Mouse (Mus musculus) lung, adult 2 months (tissue): Measurements from ENCODE around the gene Luzp2. TPM values are rescaled to one million over a fixed set of nuclear protein-coding genes. Genes with fewer than 3 reads are reported as not detected.

Experiments
- DNase-seq: peaks from one replicate; pipeline ENCODE4 v3.0.0; 2022
- H3K4me1 ChIP-seq: fragments of 200-500 bp; 2 replicates; pipeline ENCODE4 v1.6.1; 2011; ENCODE audit warnings: low read length; ENCODE audit not compliant: control insufficient read depth, insufficient read depth
- H3K4me3 ChIP-seq: fragments of 200-500 bp; replicated peaks from 2 replicates; pipeline ENCODE3; 2011; ENCODE audit warnings: low read depth, mild to moderate bottlenecking, control low read depth, low read length; ENCODE audit errors: extremely low read depth
- CTCF ChIP-seq: fragments of 200-500 bp; IDR thresholded peaks from 2 replicates; pipeline ENCODE4 v1.5.1; 2011; ENCODE audit warnings: mild to moderate bottlenecking, low read length, control low read depth; ENCODE audit not compliant: insufficient read depth
- POLR2A ChIP-seq: fragments of 200-500 bp; IDR thresholded peaks from 2 replicates; pipeline ENCODE4 v1.6.1; 2011; ENCODE audit warnings: low read depth, mild to moderate bottlenecking, control low read depth, low read length, borderline replicate concordance; ENCODE audit errors: extremely low read depth
- WGBS: fragments of 180-500 bp; shearing (Covaris S2); methylation state at CpG from one replicate; pipeline ENCODE4 v1.1.7; 2018; 5-methylcytosine and 5-hydroxymethylcytosine counted together
- polyA plus RNA-seq: library from polyadenylated mRNA; depleted of rRNA; stranded (reverse); fragments of >200 nt; gene quantifications from 2 replicates; pipeline ENCODE4 v1.2.3, GENCODE M21; 2012

Luzp2 gene
- polyA plus RNA-seq, 1 experiment = 0.06 TPM

DNA sequence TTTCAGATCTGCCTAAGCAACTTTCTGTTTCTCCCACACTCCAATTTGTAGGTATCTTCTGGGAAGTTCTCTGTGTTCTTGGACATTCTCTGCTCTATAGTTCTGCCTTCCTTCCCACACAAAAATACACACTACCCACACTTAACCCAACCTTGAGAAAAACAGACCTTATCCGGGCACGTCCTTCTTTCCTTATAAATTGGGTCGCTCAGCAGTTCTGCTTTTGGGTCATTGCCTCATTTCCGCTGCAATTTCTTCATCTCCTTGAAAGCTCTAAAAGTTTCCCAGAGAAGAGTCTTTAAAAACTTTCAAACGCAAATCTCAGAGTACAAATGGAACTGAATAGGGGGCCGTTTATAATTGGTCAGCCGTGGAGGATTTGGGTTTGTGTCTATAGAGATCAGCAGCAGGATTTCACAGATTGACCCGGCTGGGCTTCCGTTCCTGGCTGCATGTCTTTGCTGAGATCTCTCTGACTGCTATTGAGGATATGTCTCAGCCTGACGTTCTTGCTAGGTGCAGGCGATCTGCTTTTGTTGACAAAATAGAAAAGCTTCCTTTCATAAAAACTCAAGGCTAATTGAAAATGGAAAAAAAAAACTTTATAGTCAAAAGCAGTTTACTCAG is 26.0 kb downstream of the Luzp2 start:
- Histone ChIP-seq H3K4me1 (no peaks in the 10 kb centered on the region), H3K4me3 (no peak overlapping the region)
- no peak for DNase-seq
- WGBS = 82% methylated on average over 11 of the region's 11 CpGs
- no peak for TF ChIP-seq POLR2A

DNA sequence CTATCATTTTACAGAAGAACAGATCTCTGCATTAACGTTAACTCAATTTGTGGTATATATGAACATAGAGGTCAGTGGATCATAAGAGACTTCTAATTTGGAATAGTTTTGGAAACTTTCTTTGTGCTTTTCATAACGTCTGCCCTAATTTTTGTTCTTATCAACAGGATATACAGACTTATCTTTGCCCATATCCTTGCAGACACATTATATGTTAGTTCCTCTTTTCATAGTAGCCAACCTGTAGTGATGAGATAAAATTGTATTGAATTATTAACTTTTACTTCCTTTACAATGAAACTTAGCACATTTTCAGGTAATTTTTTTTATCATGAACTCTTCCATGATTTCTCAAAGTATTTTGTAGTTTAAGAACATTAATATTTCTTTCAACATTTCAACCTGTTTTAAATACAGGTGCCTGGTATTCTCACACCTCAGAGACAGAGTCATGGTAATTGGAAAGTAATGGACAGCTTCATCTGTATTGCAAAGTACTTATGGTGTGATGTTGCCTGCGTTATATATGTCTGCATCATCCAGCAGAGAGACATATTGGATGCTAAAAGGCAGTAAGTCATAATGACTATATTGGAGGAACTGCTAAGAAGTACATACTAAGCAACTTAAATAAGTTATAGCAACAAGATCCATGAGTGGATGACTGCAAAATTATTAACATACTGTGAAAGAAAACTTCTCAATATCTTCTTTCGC is 43.8 kb downstream of the Luzp2 start:
- no peak for DNase-seq
- 61% methylated on average over 4 of the region's 4 CpGs for WGBS
- Histone ChIP-seq H3K4me1 (no peaks in the 10 kb centered on the region), H3K4me3 (no peak overlapping the region)
- TF ChIP-seq CTCF (no peak), POLR2A (no peak)

DNA sequence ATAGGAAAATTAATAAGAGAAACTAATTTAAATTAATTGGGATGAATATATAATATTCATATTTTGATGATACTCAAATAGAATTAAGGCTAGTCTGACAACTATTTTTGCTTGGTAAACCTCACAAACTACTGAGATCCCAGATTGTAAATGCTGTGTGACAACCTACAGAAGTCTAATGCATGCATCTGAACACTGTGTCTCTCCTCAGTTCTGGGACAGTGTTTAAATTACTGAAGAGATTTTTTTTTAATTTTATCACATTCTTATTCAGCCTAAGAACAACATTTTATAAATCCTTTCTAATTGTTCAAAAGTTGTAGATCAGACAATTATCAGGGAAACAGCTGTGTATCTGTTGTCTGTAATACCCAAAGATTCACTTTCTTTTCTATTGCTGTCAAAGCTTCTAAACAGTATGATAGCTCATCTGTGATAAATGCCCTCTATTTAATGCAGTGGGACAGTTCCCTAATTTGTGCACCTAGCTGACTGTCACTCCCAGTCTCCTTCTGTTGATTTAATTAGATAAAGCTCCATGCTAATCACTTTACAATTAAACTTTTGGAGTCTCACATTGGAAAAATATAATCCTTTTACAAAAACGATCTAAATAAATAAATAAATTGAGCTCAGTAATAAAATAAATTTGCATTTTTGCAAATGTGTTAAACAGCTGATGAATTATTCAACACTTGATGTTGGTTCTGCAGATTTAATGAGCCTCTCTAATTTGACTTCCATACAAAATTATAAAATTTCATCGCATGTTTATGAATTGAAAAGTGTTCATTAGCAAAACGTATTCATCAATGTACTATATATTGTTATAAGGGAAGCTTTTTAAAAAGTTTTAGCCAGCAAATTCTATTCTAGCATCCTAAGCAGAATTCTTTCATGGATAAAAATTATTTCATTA is 58.7 kb downstream of the Luzp2 start:
- no peak overlapping the region for H3K4me3 ChIP-seq
- no peak for TF ChIP-seq CTCF
- TF ChIP-seq POLR2A = no peak
- DNase-seq = no peak
- H3K4me1 ChIP-seq = no peaks in the 10 kb centered on the region
- 78% methylated on average over 3 of the region's 3 CpGs for WGBS

DNA sequence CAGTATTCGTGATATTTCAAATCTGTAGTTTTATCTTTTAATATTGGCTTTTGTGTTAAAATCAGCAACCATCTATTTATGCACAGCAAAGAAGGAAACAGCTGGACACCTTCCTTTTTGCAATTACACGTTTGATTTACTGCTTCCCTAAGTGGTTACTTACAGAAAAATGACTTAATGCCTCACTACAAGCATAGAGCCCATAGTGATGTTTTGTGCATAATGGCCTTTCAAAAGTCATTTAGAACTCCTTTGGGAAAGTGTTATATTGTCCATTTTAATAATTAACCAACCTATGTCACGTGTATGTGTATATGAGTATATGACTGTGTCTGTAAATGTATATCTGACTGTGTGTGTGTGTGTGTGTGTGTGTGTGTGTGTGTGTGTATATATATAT is 63.3 kb downstream of the Luzp2 start:
- WGBS = 49% methylated on average over 3 of the region's 3 CpGs
- no peak for DNase-seq
- Histone ChIP-seq H3K4me3 (no peak overlapping the region), H3K4me1 (no peaks in the 10 kb centered on the region)
- no peak for TF ChIP-seq POLR2A
- TF ChIP-seq CTCF = no peak

DNA sequence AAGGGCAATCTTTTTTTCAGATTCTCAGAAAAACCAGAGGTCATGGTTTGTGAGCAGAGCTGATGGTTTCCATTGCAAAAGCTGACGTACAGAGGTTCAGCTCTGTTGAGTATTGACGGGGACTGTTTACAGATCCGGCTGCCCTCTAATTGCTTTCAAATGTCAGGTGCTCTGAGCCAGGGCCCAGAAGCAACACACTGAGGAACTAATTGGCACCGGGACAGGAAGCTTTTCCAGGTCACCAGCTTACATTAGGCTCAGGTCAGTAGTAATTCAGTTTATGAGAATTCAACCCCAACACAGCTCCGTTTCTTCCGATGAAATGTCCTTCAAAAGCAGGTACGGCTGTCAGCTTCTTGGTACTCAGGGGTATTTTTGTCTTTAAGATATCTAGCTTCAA is 74.7 kb downstream of the Luzp2 start:
- 78% methylated on average over 7 of the region's 7 CpGs for WGBS
- no peak overlapping the region for H3K4me3 ChIP-seq
- TF ChIP-seq CTCF = no peak
- TF ChIP-seq POLR2A = no peak

DNA sequence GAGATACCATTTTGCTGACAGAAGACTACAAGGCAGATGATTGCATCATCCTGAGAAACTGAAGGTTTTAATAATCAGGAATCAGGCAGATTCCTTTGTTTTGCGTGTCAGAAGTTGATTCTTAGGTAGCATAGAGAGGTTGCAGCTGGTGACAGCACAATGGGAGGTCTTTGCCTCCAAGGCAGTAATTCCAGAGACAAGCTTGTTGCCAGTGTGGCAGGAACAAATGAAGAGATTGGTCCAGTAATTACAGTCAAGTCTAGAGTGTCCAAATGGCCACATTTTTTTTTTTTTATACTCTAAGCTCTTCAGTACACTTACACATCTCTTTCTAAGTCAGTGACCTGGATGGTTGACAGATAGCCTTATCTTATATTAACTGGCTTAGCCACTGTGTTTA is 78.7 kb downstream of the Luzp2 start:
- DNase-seq = no peak
- Histone ChIP-seq H3K4me1 (no peaks in the 10 kb centered on the region), H3K4me3 (no peak overlapping the region)
- WGBS = 26% methylated on average over 1 of the region's 1 CpGs
- TF ChIP-seq POLR2A (no peak), CTCF (no peak)

More for the DNA sequence above, 74.7 kb downstream of the Luzp2 start:
- no peaks in the 10 kb centered on the region for H3K4me1 ChIP-seq
- no peak for DNase-seq

DNA sequence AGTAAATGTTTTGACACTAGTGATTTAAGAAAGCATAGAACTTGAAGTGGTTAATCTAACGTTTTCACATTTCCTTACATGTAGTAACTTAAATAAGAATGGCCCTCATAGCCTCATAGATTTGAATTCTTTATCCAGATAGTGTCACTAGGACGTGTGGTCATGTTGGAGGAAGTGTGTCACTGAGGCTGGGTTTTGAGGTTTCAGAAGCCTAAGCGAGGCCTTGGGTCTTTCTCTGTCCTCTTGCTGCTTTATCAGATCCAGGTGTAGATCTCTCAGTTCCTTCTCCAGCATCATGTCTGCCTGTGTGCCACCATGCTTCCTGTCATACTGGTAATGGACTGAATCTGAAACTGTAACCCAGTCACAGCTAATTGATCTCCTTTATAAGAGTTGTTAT is 86.7 kb downstream of the Luzp2 start:
- WGBS = 52% methylated on average over 3 of the region's 3 CpGs
- TF ChIP-seq POLR2A (no peak), CTCF (no peak)
- no peak overlapping the region for H3K4me3 ChIP-seq
- no peak for DNase-seq
- H3K4me1 ChIP-seq = no peaks in the 10 kb centered on the region

DNA sequence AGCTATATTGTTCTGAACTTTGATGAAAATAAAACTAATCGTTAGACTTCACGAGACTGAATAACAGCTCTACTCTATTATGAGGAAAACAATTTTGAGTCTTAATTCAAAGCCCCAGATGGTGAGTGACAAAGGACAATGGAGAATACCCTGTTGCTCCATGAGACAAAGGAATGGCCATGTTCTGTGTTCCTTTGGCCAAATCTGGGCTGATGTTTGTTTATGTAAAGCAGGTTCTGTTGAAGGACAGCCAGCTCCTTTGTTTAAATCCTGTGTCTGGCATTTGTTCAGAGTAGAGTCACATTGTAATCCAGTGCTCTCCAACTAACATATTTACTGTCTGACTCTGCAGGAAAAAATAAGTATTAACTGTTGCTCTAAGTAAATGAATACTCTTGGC is 121.5 kb downstream of the Luzp2 start:
- no peak overlapping the region for H3K4me3 ChIP-seq
- WGBS = 83% methylated on average over 2 of the region's 2 CpGs
- no peak for DNase-seq
- H3K4me1 ChIP-seq = no peaks in the 10 kb centered on the region
- TF ChIP-seq CTCF (no peak), POLR2A (no peak)

DNA sequence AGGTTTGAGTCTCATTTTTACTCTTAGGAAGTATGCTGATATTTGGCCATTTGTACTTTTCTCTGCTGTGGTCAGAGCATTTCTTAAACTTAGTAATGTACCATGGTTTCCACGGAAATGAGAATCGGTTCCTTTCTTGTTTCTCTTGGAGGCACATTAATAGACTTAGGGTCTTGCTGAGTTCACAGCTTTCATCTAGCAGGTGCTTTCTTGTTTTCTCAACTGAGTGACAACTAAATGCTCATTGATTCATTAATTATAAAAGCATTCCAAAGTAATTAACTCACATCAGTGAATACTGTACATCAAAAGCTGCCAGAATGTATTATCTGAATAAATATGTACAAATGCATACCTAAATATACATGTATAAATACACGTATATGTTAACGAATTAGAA is 127.4 kb downstream of the Luzp2 start:
- WGBS = 80% methylated on average over 4 of the region's 4 CpGs
- no peak for DNase-seq
- TF ChIP-seq POLR2A (no peak), CTCF (no peak)
- Histone ChIP-seq H3K4me1 (no peaks in the 10 kb centered on the region), H3K4me3 (no peak overlapping the region)

DNA sequence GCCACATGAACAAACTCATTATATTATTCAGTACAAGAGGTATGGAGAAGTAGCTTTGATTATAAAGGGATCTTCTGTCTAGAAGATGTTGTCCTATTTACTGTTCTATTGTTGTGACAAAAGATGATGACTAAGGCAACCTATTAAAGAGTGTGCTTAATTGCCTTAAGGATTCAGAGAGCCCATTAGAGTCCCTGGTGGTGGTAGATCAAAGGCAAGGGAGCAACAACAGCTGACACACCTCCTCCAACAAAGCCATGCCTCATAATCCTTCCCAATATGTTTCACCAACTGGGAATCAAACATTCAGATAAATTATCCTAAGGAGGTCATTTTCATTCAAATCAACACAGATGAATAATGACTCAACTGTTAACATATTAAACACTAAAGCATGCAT is 142.1 kb downstream of the Luzp2 start:
- Histone ChIP-seq H3K4me3 (no peak overlapping the region), H3K4me1 (no peaks in the 10 kb centered on the region)
- DNase-seq = no peak
- TF ChIP-seq CTCF (no peak), POLR2A (no peak)
